Mouse (Mus musculus) C2C12 (cell line): ENCODE results near the gene Cdkl3.

Experiments used
- CTCF ChIP-seq: IDR thresholded peaks from one replicate; pipeline ENCODE4 v1.5.1; 2011; ENCODE audit not compliant: control insufficient read depth, insufficient read depth, insufficient read length
- FOSL1 ChIP-seq: IDR thresholded peaks from one replicate; pipeline ENCODE4 v1.8.0; 2011; ENCODE audit warnings: mild to moderate bottlenecking, low read length; ENCODE audit not compliant: poor library complexity, insufficient read depth, severe bottlenecking
- MAX ChIP-seq: IDR thresholded peaks from one replicate; pipeline ENCODE4 v1.6.1; 2011; ENCODE audit warnings: mild to moderate bottlenecking, control low read depth
- MYOD1 ChIP-seq: IDR thresholded peaks from one replicate; pipeline ENCODE4 v1.6.1; 2011; ENCODE audit warnings: low read depth; ENCODE audit not compliant: control insufficient read depth, insufficient read length
- MYOG ChIP-seq: IDR thresholded peaks from one replicate; pipeline ENCODE4 v1.6.1; 2011; ENCODE audit not compliant: control insufficient read depth, insufficient read length; ENCODE audit errors: extremely low read depth

DNA sequence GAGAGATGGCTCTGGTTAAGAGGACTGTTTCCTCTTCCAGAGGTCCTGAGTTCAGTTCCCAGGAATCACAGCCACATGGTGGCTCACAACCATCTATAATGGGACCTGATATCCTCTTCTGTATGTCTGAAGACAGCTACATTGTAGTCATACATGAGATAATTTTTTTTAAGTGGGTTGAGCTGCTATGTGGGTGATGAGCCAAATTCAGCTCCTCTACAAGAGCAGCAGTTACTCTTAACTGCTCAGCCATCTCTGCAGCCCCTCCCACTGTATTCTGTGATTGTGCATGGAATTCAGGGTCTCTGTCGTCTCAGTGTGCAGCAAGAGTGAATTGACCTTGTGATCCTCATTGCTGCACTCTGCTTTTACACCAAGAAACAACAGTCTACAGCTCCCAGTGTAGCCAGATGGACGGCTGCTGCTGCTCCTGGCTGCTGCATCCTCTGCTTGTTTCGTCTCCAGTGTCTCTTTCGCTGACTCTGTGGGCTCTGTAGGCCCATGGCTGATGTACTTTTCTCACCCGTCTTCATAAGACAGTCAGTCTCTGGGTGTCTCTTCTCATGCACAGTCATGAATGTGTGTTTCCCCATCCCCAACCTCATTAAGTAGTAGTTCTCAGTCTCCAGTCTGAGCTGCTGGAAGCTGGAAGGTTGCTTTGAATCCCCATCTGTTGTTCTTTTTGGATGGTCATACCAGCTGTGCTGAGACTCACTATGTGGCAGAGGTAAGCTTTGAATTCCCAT, 124.5 kb downstream of the Cdkl3 start:
- TF ChIP-seq CTCF (no peak), MYOD1 (no peak), MAX (no peak), FOSL1 (no peak), MYOG (no peak)
